Mouse (Mus musculus) bone marrow macrophage, adult 2 months (primary cell): Measurements from ENCODE around the gene Rap1gap2.

Experiments used
- CTCF ChIP-seq: IDR thresholded peaks from 2 replicates; pipeline ENCODE4 v1.5.1; 2012; ENCODE audit warnings: low read depth, mild to moderate bottlenecking, low read length, moderate library complexity
- POLR2A ChIP-seq: IDR thresholded peaks from 2 replicates; pipeline ENCODE4 v1.6.1; 2012; ENCODE audit warnings: mild to moderate bottlenecking, low read depth, low read length, borderline replicate concordance

DNA sequence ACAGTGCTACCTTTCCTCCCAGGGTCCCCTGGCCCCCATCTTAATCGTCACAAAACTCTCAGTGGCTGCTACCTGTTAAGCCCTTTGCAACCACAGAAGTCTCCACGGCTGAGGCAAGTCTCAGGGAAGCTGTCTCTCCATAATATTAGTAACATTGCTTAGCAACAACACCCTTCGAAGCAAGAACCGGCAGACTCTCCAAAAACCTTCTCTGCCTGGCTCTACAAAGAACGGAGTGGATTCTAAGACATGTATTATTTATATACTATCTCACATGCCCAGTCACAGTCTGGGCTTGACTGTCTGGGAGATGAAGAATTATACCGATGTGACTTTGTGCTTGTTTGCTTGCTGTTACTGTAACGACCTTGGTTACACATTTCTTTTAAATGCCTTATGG lies 83.2 kb downstream of the Rap1gap2 start:
- no peak for TF ChIP-seq CTCF
- no peak for TF ChIP-seq POLR2A
